Mouse (Mus musculus): ENCODE data around the gene Kmt5b.

DNA sequence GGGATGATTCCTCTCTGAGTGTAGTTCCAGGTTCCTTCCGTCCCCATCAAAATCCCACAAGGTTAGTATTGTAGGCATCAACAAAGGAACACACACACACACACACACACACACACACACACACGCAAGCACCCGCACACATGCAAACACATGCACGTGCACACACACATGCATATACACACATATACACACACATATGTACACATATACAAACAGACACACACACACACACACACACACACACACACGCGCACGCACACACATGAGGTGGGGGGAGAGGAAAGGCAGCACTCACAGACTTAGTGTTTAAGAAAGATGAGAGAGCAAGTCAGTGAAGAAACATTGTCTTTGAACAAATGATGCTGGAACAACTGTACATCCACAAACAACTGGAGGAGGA lies 23.9 kb upstream of the Kmt5b start:
- TF ChIP-seq CTCF (IDR thresholded peaks at IDR 0.05; ENCODE audit: control insufficient read depth, insufficient read depth, insufficient read length) (no peak), CEBPB (IDR thresholded peaks at IDR 0.05; ENCODE audit: low read depth) (no peak), MAX (IDR thresholded peaks at IDR 0.05) (no peak), MYOD1 (IDR thresholded peaks at IDR 0.05; ENCODE audit: control insufficient read depth, insufficient read length, low read depth) (no peak), USF1 (IDR thresholded peaks at IDR 0.05; ENCODE audit: low read depth) (no peak), MYOG (IDR thresholded peaks at IDR 0.05; ENCODE audit: control insufficient read depth, extremely low read depth, insufficient read length) (no peak)
